Mouse (Mus musculus) lung, adult 2 months (tissue): ENCODE measurements around the gene Fam3c.

Experiments
- CTCF ChIP-seq: fragments of 200-500 bp; IDR thresholded peaks from 2 replicates; pipeline ENCODE4 v1.5.1; 2011; ENCODE audit warnings: mild to moderate bottlenecking, low read length, control low read depth; ENCODE audit not compliant: insufficient read depth
- POLR2A ChIP-seq: fragments of 200-500 bp; IDR thresholded peaks from 2 replicates; pipeline ENCODE4 v1.6.1; 2011; ENCODE audit warnings: low read depth, mild to moderate bottlenecking, control low read depth, low read length, borderline replicate concordance; ENCODE audit errors: extremely low read depth

- no peak for TF ChIP-seq CTCF
- no peak for TF ChIP-seq POLR2A
Observed at GRCm38 (mm10) chr6:22405021-22405420, 49.0 kb upstream of the Fam3c start.
